Mouse (Mus musculus) cerebellum, adult 11-12 months (tissue): ENCODE measurements around the gene Olfr606.
"Not testable (repeated sequence)": the region's sequence is repeated elsewhere in the genome, so short reads cannot be mapped to it uniquely, and the experiment has no call there.

ENCODE experiments used
- DNase-seq: peaks from one replicate; pipeline ENCODE4 v3.0.0; 2022

Gene Olfr606

GRCm38 (mm10) chr7:103448746-103449145 lies at the start of gene Olfr606:
Olfr606 (plus strand) TSS chr7:103449046.
- no peak for DNase-seq

DNA sequence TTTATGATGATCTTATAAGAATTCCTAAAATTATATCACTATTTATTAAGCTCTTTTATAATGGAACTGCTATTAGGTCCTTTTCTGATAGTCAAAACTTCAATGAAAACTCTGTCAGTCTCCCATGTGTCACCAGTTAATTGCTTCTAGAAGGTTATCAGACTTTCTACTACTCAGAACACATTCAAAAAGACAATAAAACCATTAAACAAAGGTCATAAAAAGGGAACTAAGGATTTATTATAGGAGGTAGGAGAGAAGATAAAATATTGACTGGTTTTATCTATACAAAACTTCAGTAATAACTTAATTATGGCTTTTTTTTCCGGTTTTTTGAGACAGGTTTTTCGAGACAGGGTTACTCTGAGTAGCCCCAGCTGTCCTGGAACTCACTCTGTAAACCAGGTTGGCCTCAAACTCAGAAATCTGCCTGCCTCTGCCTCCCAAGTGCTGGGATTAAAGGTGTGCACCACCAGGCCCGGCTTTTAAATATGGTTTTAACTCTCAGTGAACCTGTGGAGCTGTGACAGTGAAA lies 42.3 kb upstream of the Olfr606 start:
- DNase-seq, result not testable (repeated sequence)

DNA sequence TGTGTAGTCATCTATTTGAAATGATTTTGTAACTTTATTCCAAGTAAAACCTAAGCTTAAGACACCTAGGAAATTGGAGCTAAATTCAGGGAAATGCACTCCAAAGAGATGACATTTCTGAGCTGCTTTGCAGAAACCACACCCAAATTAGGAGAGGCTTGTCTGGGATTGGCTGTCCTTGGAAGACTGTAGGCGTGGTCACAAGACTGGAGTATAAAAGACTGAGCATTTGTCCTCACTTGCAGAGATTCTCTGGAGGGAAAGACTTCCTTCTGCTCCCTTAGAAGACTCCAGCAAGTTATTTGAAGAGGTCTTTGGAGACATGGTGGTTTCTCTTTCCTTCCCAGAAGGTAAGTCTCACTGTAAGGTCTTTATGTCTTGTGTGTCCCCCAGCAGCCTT lies 34.1 kb upstream of the Olfr606 start, which contains the start of gene Usp17lc:
Gene Usp17lc (plus strand): TSS at position 301 of the 400 bp plus-strand sequence.
- not testable (repeated sequence) for DNase-seq

- DNase-seq, result no peak
Measured at GRCm38 (mm10) chr7:103445339-103445738, 3.5 kb upstream of the Olfr606 start, which contains the start of gene Olfr605. Olfr605 (minus strand) TSS chr7:103445439.

GRCm38 (mm10) chr7:103460590-103460989 lies 11.7 kb downstream of the Olfr606 start:
- DNase-seq, result no peak

- DNase-seq, result no peak
Measured at GRCm38 (mm10) chr7:103469577-103469976, 20.7 kb downstream of the Olfr606 start, which contains the start of gene Olfr608. Olfr608 (plus strand) TSS chr7:103469877.

DNA sequence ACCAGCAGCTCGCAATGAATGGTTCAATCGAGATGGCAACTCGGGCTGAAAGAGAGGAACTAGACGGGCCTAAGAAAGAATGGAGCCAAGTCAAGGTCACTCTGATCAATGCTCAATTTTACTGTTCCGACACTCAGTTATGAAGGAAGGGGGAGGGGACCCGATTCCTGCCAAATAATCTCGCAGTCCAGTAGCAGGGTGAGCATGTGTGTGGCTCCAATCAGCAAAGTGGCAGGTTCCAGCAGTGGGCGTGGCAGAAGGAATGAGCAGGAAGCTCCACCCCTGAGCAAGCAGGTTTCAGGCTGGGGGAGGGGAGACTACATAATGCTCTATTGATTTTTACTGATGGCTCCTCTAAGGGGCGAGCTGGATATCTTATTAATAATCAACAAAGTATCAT lies 28.3 kb downstream of the Olfr606 start:
- DNase-seq, result not testable (repeated sequence)

- DNase-seq, result no peak
Measured at GRCm38 (mm10) chr7:103497962-103498361, 49.1 kb downstream of the Olfr606 start, which contains the start of gene Olfr609. Olfr609 (minus strand) TSS chr7:103498062.
